Mouse (Mus musculus) left cerebral cortex, adult 11 months (tissue): ENCODE results near the gene Tst.

ENCODE experiments used
- DNase-seq: peaks from one replicate; pipeline ENCODE4 v3.0.0; 2022; ENCODE audit warnings: low spot score

Gene Tst

GRCm38 (mm10) chr15:78429871-78430622 lies 24.3 kb upstream of the Tst start:
- DNase-seq: no peak

DNA sequence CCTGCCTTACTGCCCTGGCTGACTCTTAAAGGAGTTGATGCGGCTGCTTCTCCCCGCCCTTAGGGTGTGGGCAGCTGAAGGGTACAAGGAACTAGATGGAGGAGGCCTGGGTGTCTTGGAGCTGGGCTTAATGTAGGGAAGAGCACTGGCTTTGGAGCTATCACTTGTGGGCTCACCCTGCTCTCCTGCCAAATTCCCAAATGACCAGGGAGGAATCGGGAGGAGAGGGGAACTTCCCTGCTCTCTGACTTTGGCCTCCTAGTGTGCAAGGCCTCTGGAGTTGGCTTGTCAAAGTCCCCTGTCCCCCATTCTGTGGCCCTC lies 23.4 kb upstream of the Tst start:
- no peak for DNase-seq

GRCm38 (mm10) chr15:78428391-78429138 lies 22.9 kb upstream of the Tst start, which contains the start of gene Kctd17:
TSS of gene Kctd17 (plus strand) at chr15:78428564.
- DNase-seq: peak; percentile 75

GRCm38 (mm10) chr15:78425230-78425629 lies 19.5 kb upstream of the Tst start:
- no peak for DNase-seq

DNA sequence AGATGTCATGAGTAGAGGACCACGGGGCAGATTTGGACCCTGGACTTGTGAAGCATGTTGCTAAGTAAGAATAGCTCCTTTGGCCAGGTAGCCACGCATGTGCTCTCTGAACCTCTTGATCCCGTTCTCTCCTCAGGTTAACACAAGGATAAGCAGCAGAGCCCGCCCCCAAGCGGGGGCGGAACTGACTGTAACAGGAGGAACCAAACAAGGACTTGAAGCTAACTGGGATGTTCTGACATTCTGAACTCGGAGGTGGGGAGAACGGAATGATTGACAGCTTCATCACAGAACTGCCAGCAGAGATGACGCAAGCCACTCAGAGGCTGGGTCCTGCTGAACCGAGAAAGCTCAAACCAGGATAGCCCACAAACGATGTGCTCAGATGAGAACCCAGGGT lies 18.8 kb upstream of the Tst start:
- no peak for DNase-seq

DNA sequence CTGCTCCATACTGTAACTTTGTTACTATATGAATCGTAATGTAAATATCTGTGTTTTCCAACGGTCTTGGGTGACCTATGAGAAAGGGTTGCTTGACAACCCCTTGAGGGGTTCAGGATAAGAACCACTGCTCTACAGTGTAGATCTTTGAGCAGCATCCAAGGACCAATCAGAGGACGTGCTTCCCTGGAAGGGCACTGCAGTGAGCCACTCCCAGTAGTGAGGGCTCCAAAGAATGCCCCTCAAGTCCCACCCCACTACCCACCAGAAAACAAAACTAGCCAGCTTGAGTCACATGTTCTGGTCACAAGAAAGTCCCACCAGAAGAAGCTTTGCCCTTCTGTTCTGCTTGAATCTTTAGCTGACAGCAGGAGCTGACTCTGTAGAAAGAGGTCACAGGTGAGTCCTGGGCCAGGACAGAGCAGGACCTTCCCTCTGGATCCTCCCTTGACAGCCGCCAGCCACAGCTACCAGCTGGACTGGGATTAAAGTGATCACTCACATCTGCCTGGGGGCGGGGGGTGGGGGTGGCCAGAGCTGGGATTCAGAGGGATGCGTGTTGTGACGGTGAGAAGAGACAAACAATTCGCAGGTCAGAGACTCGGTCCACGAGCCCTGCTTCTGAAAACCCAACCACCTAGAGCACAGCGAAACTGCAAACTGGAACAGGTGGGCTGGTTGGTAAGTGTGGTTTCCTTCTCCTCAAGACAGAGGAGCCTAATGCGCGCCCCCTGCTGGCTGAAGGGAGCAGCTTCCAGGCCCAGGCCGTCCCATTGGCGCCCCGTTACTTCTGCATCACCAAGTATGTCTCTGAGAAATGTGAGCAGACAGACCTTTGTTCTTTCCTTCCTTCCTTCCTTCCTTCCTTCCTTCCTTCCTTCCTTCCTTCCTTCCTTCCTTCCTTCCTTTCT lies 16.6 kb upstream of the Tst start:
- DNase-seq: no peak

DNA sequence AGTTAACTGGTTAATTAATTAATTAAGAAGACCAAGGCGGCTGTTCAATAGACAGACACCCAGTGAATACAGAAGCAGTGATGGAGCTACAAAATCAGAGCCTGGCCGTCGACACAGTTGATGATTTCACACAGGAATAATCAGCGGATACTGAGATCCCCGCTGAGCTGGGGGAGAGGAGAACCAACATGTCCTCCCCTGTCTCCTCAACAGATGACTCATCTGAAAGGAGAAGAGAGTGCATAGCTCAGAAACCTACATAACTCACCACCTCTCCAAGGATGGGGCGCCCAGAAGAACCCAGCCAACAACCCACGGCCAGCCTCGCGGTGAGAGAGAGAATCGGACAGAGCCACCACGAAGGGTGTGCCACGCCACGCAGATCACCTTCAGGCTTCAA lies 14.7 kb upstream of the Tst start:
- DNase-seq: no peak

DNA sequence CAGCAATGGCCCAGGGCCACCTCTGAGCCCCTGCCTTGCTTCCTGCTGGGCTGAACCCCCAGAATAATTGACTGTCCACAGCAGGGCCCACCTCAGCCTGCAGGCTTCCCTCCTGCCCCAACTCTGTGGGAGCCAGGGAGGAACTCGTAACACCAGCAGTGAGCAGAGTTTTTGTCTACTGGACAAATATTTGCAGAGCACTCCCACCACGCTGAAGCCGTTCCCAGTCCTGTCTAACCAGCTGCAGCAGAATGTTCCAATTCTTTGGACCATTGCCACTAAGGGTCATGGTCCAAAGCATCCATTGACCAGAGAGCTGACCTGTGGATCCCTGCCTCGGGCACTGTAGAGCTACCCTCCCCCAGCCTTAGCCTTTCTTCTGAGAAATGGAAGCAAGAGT lies 11.2 kb upstream of the Tst start:
- no peak for DNase-seq

DNA sequence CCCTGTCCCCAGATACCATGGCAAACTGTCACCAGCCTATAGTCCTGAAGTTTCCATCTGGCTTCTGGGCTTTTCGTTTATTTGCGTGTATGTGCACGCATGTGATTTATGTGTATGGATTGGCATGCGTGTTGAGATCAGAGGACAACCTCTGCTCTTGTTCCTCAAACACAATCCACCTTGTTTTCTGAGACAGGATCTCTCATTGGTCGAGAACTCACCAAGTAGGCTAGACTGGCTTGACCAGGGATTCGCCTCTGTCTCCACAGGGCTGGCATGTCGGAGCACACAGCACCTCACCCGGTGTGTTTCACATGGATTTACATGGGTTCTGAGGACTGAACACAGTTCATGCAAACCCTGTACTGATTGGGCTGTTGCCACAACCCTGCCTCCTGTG lies 8.4 kb upstream of the Tst start:
- DNase-seq: no peak

DNA sequence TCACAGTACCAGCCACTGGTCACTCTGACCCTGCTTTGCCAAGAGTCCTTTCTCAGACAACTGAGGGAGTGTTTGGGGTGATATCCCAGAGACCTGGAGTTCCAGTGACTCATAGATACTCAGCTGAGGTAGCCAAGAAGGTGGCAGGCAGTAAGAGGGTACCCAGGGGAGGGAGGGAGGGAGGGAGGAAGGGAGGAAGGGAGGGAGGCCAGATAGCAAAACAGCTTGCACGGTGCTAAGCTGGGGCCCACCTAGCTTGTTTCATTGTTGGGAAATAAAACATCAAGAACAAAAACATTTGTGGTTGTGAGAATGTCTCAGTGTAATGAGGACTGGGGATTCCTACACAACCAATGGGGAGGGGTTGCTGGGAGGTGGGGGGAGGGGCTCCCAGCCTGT lies 8.0 kb upstream of the Tst start:
- DNase-seq: no peak

GRCm38 (mm10) chr15:78413083-78413718 lies 7.5 kb upstream of the Tst start:
- DNase-seq: no peak

DNA sequence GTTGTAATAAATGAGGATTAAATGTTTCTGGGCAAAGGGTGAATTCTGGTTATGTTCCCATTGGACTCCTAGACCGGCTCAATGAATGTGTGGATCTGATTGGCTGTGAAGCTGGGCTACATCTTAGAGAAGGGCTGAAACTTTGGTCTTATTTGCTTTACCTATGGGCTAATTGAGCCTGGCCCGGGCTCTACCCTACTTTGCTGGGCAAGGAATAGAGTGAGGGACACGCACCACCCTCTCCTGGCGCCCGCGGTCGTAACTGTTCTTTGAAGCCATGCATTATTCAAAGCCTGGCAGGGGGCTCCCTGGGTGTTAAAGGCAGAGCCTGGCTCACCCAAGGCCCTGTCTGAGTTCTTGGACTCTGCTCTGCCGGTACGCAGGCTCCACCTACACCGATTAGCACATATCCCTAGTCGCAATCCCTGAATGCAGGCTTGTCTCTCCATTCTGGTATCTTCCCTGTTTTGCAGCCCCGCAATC lies 3.9 kb upstream of the Tst start:
- no peak for DNase-seq

DNA sequence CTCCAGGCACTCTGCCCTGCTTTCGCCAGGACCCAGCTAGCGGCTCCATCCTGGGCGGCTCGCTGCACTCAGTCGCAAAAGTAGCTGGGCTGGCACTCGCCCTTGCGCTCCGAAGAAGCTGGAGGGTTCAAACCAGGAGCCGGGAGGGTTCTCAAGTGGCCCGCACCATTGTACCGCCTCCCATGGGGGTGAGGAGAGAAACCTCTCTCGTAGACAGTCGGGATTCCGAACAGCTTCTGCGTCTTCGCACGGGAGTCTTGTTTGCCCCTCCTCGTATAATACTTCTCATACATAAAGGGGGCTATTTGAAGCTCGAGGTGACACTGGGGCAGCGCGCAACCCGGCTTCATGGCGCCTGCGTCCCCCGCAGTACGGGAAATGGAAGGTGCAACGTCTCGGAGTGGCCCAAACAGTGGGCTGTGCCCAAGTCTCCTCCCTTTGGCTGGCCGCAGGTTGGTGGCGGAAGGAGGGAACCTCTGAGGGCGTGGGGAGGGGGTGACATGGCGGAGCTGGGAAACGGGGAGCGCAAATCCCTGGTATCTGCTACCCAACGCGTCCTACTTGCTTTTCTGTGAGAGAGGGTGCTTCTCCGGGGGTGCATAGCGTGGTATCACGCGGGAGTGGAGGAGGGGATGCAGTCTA lies 707 bp upstream of the Tst start, which contains the start of gene Mpst:
Gene Mpst (plus strand): TSS at position 124 of the 642 bp plus-strand sequence.
- peak; percentile 82 for DNase-seq

- no peak for DNase-seq
These were observed 609 bp downstream of the Tst start for GRCm38 (mm10) chr15:78405098-78405497.

GRCm38 (mm10) chr15:78403896-78404295 lies 1.8 kb downstream of the Tst start:
- no peak for DNase-seq

GRCm38 (mm10) chr15:78403301-78403741 lies 2.4 kb downstream of the Tst start:
- DNase-seq: no peak

GRCm38 (mm10) chr15:78402423-78402822 lies 3.3 kb downstream of the Tst start:
- DNase-seq: no peak

GRCm38 (mm10) chr15:78401921-78402320 lies 3.8 kb downstream of the Tst start:
- DNase-seq: no peak

- DNase-seq: no peak
These were observed 4.4 kb downstream of the Tst start for GRCm38 (mm10) chr15:78401345-78401744.

DNA sequence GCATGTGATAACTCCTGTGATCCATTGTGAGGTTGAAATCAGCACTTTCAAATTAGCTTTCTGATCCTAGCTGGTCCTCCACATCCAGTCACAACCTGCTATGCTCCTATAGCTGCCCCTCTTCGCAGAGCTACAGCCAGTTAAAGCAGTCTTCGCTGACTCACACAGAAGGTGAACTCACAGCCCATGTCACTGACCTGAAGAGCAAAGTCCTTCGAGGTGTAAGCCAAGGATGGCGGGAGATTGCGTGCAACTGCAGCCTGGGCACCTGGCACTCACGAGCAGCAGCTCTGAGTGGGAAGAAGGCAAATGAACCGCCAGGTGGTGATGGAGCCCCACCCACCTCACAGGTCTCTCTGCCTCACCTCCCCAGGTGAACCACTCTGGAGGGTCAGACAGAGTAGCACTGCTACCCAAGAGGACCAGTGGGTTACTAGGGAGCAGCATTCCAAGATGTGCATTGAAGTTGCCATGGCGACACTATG lies 10.2 kb downstream of the Tst start, which contains the start of gene Tex33:
Gene Tex33 (minus strand): TSS at position 435 of the 485 bp plus-strand sequence.
- no peak for DNase-seq

- DNase-seq: no peak
These were observed 14.9 kb downstream of the Tst start for GRCm38 (mm10) chr15:78390855-78391254.
